Comparison of ENCODE assay signal across 45 mouse cellular contexts in genomic region chrX:37878844-37879243, GRCm38 (mm10). TPM values are rescaled to one million over a fixed set of nuclear protein-coding genes. Genes with fewer than 3 reads are reported as not detected.
"Had no signal": no experiment of that assay in that cellular context is flagged by ENCODE, and none has a peak within 500 bp of the region (broad histone marks: within the 10 kb centered on the region; RNA-seq: fewer than 3 reads in every experiment).

TSS of gene Rhox8 (minus strand) at chrX:37878944.

- H3K27me3 ChIP-seq: limb, embryonic 12.5 days; limb, embryonic 13.5 days; limb, embryonic 15.5 days; liver, embryonic 12.5 days; liver, embryonic 13.5 days; liver, embryonic 15.5 days; lung, embryonic 15.5 days; midbrain, embryonic 12.5 days; midbrain, embryonic 13.5 days; midbrain, embryonic 15.5 days had no signal

- DNase-seq: left cerebral cortex, postnatal 4 days; liver; liver, embryonic 13.5 days; liver, postnatal 0 days; lung, adult 18-20 months; lung, adult 2 months; lung, postnatal 10 days; lung, postnatal 14 days; lung, postnatal 36 days; lung, postnatal 4 days; midbrain, embryonic 14.5 days had no signal

- H3K4me1 ChIP-seq: limb, embryonic 10.5 days; limb, embryonic 12.5 days; limb, embryonic 13.5 days; limb, embryonic 15.5 days; liver, embryonic 12.5 days; liver, embryonic 13.5 days; liver, embryonic 15.5 days; lung, embryonic 15.5 days; megakaryocyte, embryonic 14.5 days; midbrain, embryonic 10.5 days; midbrain, embryonic 12.5 days; midbrain, embryonic 13.5 days; midbrain, embryonic 15.5 days had no signal

- H3K36me3 ChIP-seq: limb, embryonic 10.5 days; limb, embryonic 12.5 days; limb, embryonic 13.5 days; limb, embryonic 15.5 days; liver, embryonic 12.5 days; liver, embryonic 13.5 days; liver, embryonic 15.5 days; lung, embryonic 15.5 days; midbrain, embryonic 10.5 days; midbrain, embryonic 12.5 days; midbrain, embryonic 13.5 days; midbrain, embryonic 15.5 days had no signal

- H3K4me3 ChIP-seq: left cerebral cortex, adult 2 months; limb, embryonic 10.5 days; limb, embryonic 12.5 days; limb, embryonic 13.5 days; limb, embryonic 15.5 days; liver, embryonic 12.5 days; liver, embryonic 13.5 days; liver, embryonic 15.5 days; lung, embryonic 15.5 days; megakaryocyte, embryonic 14.5 days; midbrain, embryonic 10.5 days; midbrain, embryonic 12.5 days; midbrain, embryonic 13.5 days; midbrain, embryonic 15.5 days; myocyte had no signal

- H3K27ac ChIP-seq: left cerebral cortex, adult 2 months; limb, embryonic 10.5 days; limb, embryonic 12.5 days; limb, embryonic 13.5 days; limb, embryonic 15.5 days; liver, embryonic 12.5 days; liver, embryonic 13.5 days; liver, embryonic 14.5 days; liver, embryonic 15.5 days; lung, embryonic 15.5 days; macrophage; midbrain, embryonic 10.5 days; midbrain, embryonic 12.5 days; midbrain, embryonic 13.5 days; midbrain, embryonic 15.5 days had no signal

RNA-seq across cellular contexts. Expression of gene Rhox8, which starts in this region (rescaled TPM):
- total RNA-seq: left cerebral cortex, adult 18-20 months; left cerebral cortex, adult 2 months; left cerebral cortex, adult 8-10 months; left cerebral cortex, postnatal 10 days; left cerebral cortex, postnatal 14 days; left cerebral cortex, postnatal 25 days; left cerebral cortex, postnatal 36 days; left cerebral cortex, postnatal 4 days; liver, adult 2 months; megakaryocyte progenitor cell, adult 5-6 weeks; midbrain, postnatal 0 days; monocyte, adult 5-6 weeks had no signal
- polyA plus RNA-seq: limb, embryonic 10.5 days; limb, embryonic 11.5 days; limb, embryonic 12.5 days; limb, embryonic 13.5 days; limb, embryonic 14.5 days; limb, embryonic 15.5 days; liver, adult 2 months; liver, embryonic 11.5 days; liver, embryonic 12.5 days; liver, embryonic 13.5 days; liver, embryonic 14.5 days; liver, embryonic 15.5 days; liver, embryonic 16.5 days; liver, postnatal 0 days; lung, adult 2 months; lung, embryonic 14.5 days; lung, embryonic 15.5 days; lung, embryonic 16.5 days; lung, postnatal 0 days; macrophage; midbrain, embryonic 10.5 days; midbrain, embryonic 12.5 days; midbrain, embryonic 13.5 days; midbrain, embryonic 14.5 days; midbrain, embryonic 15.5 days; midbrain, embryonic 16.5 days; midbrain, postnatal 0 days; myocyte had no signal
